Mouse (Mus musculus) stomach, postnatal 0 days (tissue): ENCODE measurements at regions not wholly inside any gene's neighbourhood (a gene's known extent, or its start where the extent isn't known, plus 50 kb on each side); places are given as distances from the start of the nearest gene placed in this dataset.

ENCODE experiments used
- ATAC-seq: fragments of 200-750 bp; cut with Nextera tagmentation; 2 replicates; pipeline ENCODE4 v1.8.0; 2017; ENCODE audit not compliant: low FRiP score, low TSS enrichment
- DNase-seq: peaks from one replicate; pipeline ENCODE4 v3.0.0-alpha.2; 2016; ENCODE audit warnings: low spot score
- H3K27ac ChIP-seq: fragments of 300-500 bp; sonication (generic); replicated peaks from 2 replicates; pipeline ENCODE4 v1.5.1; 2014; ENCODE audit warnings: mild to moderate bottlenecking, control low read depth
- H3K27me3 ChIP-seq: fragments of 300-500 bp; sonication (generic); 2 replicates; pipeline ENCODE4 v1.6.1; 2014; ENCODE audit warnings: low read length; ENCODE audit not compliant: control insufficient read depth, insufficient read depth
- H3K36me3 ChIP-seq: fragments of 300-500 bp; sonication (generic); 2 replicates; pipeline ENCODE4 v1.6.1; 2014; ENCODE audit warnings: low read length, mixed read lengths; ENCODE audit not compliant: control insufficient read depth, insufficient read depth
- H3K4me1 ChIP-seq: fragments of 300-500 bp; sonication (generic); replicated peaks from 2 replicates; pipeline ENCODE4 v1.6.1; 2014; ENCODE audit warnings: antibody characterized with exemption; ENCODE audit not compliant: control insufficient read depth, insufficient read depth
- H3K4me2 ChIP-seq: fragments of 300-500 bp; sonication (generic); replicated peaks from 2 replicates; pipeline ENCODE4 v1.6.1; 2014; ENCODE audit warnings: low read depth, mild to moderate bottlenecking, control low read depth, moderate library complexity
- H3K4me3 ChIP-seq: fragments of 300-500 bp; sonication (generic); 2 replicates; pipeline ENCODE4 v1.5.1; 2014; ENCODE audit warnings: low read depth, low read length, control low read depth
- H3K9ac ChIP-seq: fragments of 300-500 bp; sonication (generic); 2 replicates; pipeline ENCODE4 v1.6.1; 2014; ENCODE audit warnings: mild to moderate bottlenecking, low read length, control low read depth, mixed read lengths
- H3K9me3 ChIP-seq: fragments of 300-500 bp; sonication (generic); 2 replicates; pipeline ENCODE4 v1.6.1; 2016; ENCODE audit warnings: low read length; ENCODE audit not compliant: control insufficient read depth
- CTCF ChIP-seq: IDR thresholded peaks from 2 replicates; pipeline ENCODE4 v1.5.1; 2016; ENCODE audit warnings: antibody characterized with exemption, low read depth, mild to moderate bottlenecking, moderate library complexity
- EP300 ChIP-seq: optimal IDR thresholded peaks from 2 replicates; pipeline ENCODE3; 2016; ENCODE audit warnings: antibody characterized with exemption
- WGBS: fragments of 180-500 bp; shearing (Covaris S2); extraction: QIAGEN DNeasy Blood & Tissue Kit; methylation state at CpG from one replicate; pipeline ENCODE4 v1.1.7; 2014; 5-methylcytosine and 5-hydroxymethylcytosine counted together

GRCm38 (mm10) chr19:14389881-14390837 lies 207.7 kb downstream of the Tle4 start:
- Histone ChIP-seq H3K36me3 (no peaks in the 10 kb centered on the region), H3K27me3 (no peaks in the 10 kb centered on the region), H3K4me3 (no peak overlapping the region), H3K9ac (no peak overlapping the region), H3K9me3 (no peaks in the 10 kb centered on the region), H3K4me2 (no peak overlapping the region), H3K4me1 (no peaks in the 10 kb centered on the region; the same call in 1 of the 2 replicates), H3K27ac (no peak overlapping the region)
- 43% methylated on average over 6 of the region's 6 CpGs for WGBS
- ATAC-seq (no peak), DNase-seq (no peak)
- TF ChIP-seq EP300 (no peak), CTCF (no peak)

GRCm38 (mm10) chr19:14390914-14391313 lies 206.9 kb downstream of the Tle4 start:
- no peak overlapping the region for H3K4me3 ChIP-seq
- H3K4me1 ChIP-seq, result no peaks in the 10 kb centered on the region; the same call in 1 of the 2 replicates
- H3K4me2 ChIP-seq, result no peak overlapping the region
- no peaks in the 10 kb centered on the region for H3K36me3 ChIP-seq
- ATAC-seq (no peak), DNase-seq (no peak)
- WGBS, result 22% methylated on average over 2 of the region's 2 CpGs
- H3K27ac ChIP-seq, result no peak overlapping the region
- H3K27me3 ChIP-seq, result no peaks in the 10 kb centered on the region
- no peaks in the 10 kb centered on the region for H3K9me3 ChIP-seq
- no peak for TF ChIP-seq EP300
- no peak for TF ChIP-seq CTCF
- no peak overlapping the region for H3K9ac ChIP-seq
